Mouse (Mus musculus) gastrocnemius, postnatal 10 days (tissue): ENCODE measurements at regions not wholly inside any gene's neighbourhood (a gene's known extent, or its start where the extent isn't known, plus 50 kb on each side); places are given as distances from the start of the nearest gene placed in this dataset.

ENCODE experiments used
- DNase-seq: peaks from one replicate; pipeline ENCODE4 v3.0.0; 2021; ENCODE audit warnings: mixed read lengths

GRCm38 (mm10) chr1:190067181-190067580 lies 103.3 kb downstream of the Prox1 start:
- no peak for DNase-seq

GRCm38 (mm10) chr1:190066426-190066825 lies 104.1 kb downstream of the Prox1 start:
- no peak for DNase-seq

GRCm38 (mm10) chr1:190061560-190062295 lies 108.8 kb downstream of the Prox1 start:
- DNase-seq: no peak

- DNase-seq: no peak
These were observed 111.5 kb downstream of the Prox1 start for GRCm38 (mm10) chr1:190059025-190059424.

- DNase-seq: no peak
These were observed 113.6 kb downstream of the Prox1 start for GRCm38 (mm10) chr1:190056931-190057330.

- no peak for DNase-seq
These were observed 118.6 kb downstream of the Prox1 start for GRCm38 (mm10) chr1:190051903-190052302.

GRCm38 (mm10) chr1:190048521-190049170 lies 121.9 kb downstream of the Prox1 start:
- no peak for DNase-seq

- no peak for DNase-seq
These were observed 123.3 kb downstream of the Prox1 start for GRCm38 (mm10) chr1:190047201-190047600.

GRCm38 (mm10) chr1:190045797-190046196 lies 123.6 kb upstream of the Smyd2 start:
- no peak for DNase-seq

GRCm38 (mm10) chr1:190044036-190044435 lies 121.9 kb upstream of the Smyd2 start:
- DNase-seq: no peak

GRCm38 (mm10) chr1:190043156-190043555 lies 121.0 kb upstream of the Smyd2 start:
- DNase-seq: no peak

GRCm38 (mm10) chr1:190042197-190042596 lies 120.0 kb upstream of the Smyd2 start:
- DNase-seq: no peak

GRCm38 (mm10) chr1:190041096-190041706 lies 119.0 kb upstream of the Smyd2 start:
- no peak for DNase-seq

GRCm38 (mm10) chr1:190038046-190038445 lies 115.9 kb upstream of the Smyd2 start:
- DNase-seq: no peak

- no peak for DNase-seq
These were observed 114.6 kb upstream of the Smyd2 start for GRCm38 (mm10) chr1:190036726-190037125.

- no peak for DNase-seq
These were observed 113.8 kb upstream of the Smyd2 start for GRCm38 (mm10) chr1:190035935-190036334.

GRCm38 (mm10) chr1:190034091-190034490 lies 111.9 kb upstream of the Smyd2 start:
- no peak for DNase-seq

- DNase-seq: no peak
These were observed 105.4 kb upstream of the Smyd2 start for GRCm38 (mm10) chr1:190027536-190027935.

GRCm38 (mm10) chr1:190009466-190009865 lies 87.3 kb upstream of the Smyd2 start:
- DNase-seq: no peak

GRCm38 (mm10) chr1:190007271-190007670 lies 85.1 kb upstream of the Smyd2 start:
- no peak for DNase-seq

GRCm38 (mm10) chr1:190001084-190001483 lies 78.9 kb upstream of the Smyd2 start:
- no peak for DNase-seq

GRCm38 (mm10) chr1:189993706-189994105 lies 71.5 kb upstream of the Smyd2 start:
- DNase-seq: no peak

GRCm38 (mm10) chr1:189993221-189993620 lies 71.1 kb upstream of the Smyd2 start:
- no peak for DNase-seq

GRCm38 (mm10) chr1:189991089-189991488 lies 68.9 kb upstream of the Smyd2 start:
- no peak for DNase-seq
